Mouse (Mus musculus): ENCODE measurements around the gene Ntn4. TPM values are rescaled to one million over a fixed set of nuclear protein-coding genes. Genes with fewer than 3 reads are reported as not detected.

Gene Ntn4
- total RNA-seq, 1 experiment = 1.9 TPM

GRCm38 (mm10) chr10:93721625-93722337 is 81.3 kb downstream of the Ntn4 start:
- no peaks in the 10 kb centered on the region for H3K36me3 ChIP-seq (ENCODE audit: control insufficient read depth, insufficient read depth, low read length, poor library complexity, severe bottlenecking)
- DNase-seq (ENCODE audit: low read depth, low spot score) = no peak
- H3K9ac ChIP-seq (ENCODE audit: insufficient read depth, low read depth, low read length, poor library complexity, severe bottlenecking) = no peak overlapping the region
- no peak for TF ChIP-seq ZC3H11A (IDR thresholded peaks at IDR 0.05; ENCODE audit: borderline replicate concordance, low read depth, low read length)
- TF ChIP-seq MAFK (IDR thresholded peaks at IDR 0.05; ENCODE audit: insufficient read depth, low read depth, low read length) = no peak
- TF ChIP-seq HCFC1 (IDR thresholded peaks at IDR 0.05; ENCODE audit: borderline replicate concordance, insufficient read depth, low read length) = no peak
- TF ChIP-seq ZNF384 (IDR thresholded peaks at IDR 0.05; ENCODE audit: low read depth, low read length) = no peak
- TF ChIP-seq CHD2 (IDR thresholded peaks at IDR 0.05; ENCODE audit: low read depth, low read length) = no peak
- no peaks in the 10 kb centered on the region for H3K4me1 ChIP-seq (ENCODE audit: control insufficient read depth in 2 of 2, insufficient read depth in 2 of 2, low read length in 2 of 2, poor library complexity in 1 of 2)
- no peaks in the 10 kb centered on the region for H3K9me3 ChIP-seq (ENCODE audit: control insufficient read depth, insufficient read depth, low read depth, low read length)
- no peak overlapping the region for H3K27ac ChIP-seq (ENCODE audit: insufficient read depth, low read depth, low read length, poor library complexity, severe bottlenecking)
- H3K4me3 ChIP-seq (ENCODE audit: insufficient read depth in 1 of 2, low read depth in 1 of 2, low read length in 2 of 2, poor library complexity in 1 of 2, severe bottlenecking in 1 of 2) = no peak overlapping the region
- in situ Hi-C loops (cut with MboI; ENCODE audit: low sequenced_read_pairs in 2 of 2, unreplicated experiment in 2 of 2) = no loop called here

GRCm38 (mm10) chr10:93723942-93724542 is 83.6 kb downstream of the Ntn4 start:
- H3K36me3 ChIP-seq (ENCODE audit: control insufficient read depth, insufficient read depth, low read length, poor library complexity, severe bottlenecking) = no peaks in the 10 kb centered on the region
- DNase-seq (ENCODE audit: low read depth, low spot score) = peak; percentile 21
- no peaks in the 10 kb centered on the region for H3K4me1 ChIP-seq (ENCODE audit: control insufficient read depth in 2 of 2, insufficient read depth in 2 of 2, low read length in 2 of 2, poor library complexity in 1 of 2)
- in situ Hi-C loops (cut with MboI; ENCODE audit: low sequenced_read_pairs in 2 of 2, unreplicated experiment in 2 of 2) = no loop called here
- H3K9ac ChIP-seq (ENCODE audit: insufficient read depth, low read depth, low read length, poor library complexity, severe bottlenecking) = no peak overlapping the region
- H3K27ac ChIP-seq (ENCODE audit: insufficient read depth, low read depth, low read length, poor library complexity, severe bottlenecking) = no peak overlapping the region
- H3K9me3 ChIP-seq (ENCODE audit: control insufficient read depth, insufficient read depth, low read depth, low read length) = no peaks in the 10 kb centered on the region
- TF ChIP-seq ZNF384 (IDR thresholded peaks at IDR 0.05; ENCODE audit: low read depth, low read length) (peak; percentile 93), ZC3H11A (IDR thresholded peaks at IDR 0.05; ENCODE audit: borderline replicate concordance, low read depth, low read length) (no peak)
- peak overlapping the region; percentile 18 to 19; a peak in 1 of 4 replicates for H3K4me3 ChIP-seq (ENCODE audit: insufficient read depth in 1 of 2, low read depth in 1 of 2, low read length in 2 of 2, poor library complexity in 1 of 2, severe bottlenecking in 1 of 2)

- no peak overlapping the region for H3K9ac ChIP-seq (ENCODE audit: insufficient read depth, low read depth, low read length, poor library complexity, severe bottlenecking)
- no peaks in the 10 kb centered on the region for H3K4me1 ChIP-seq (ENCODE audit: control insufficient read depth in 2 of 2, insufficient read depth in 2 of 2, low read length in 2 of 2, poor library complexity in 1 of 2)
- H3K27ac ChIP-seq (ENCODE audit: insufficient read depth, low read depth, low read length, poor library complexity, severe bottlenecking) = no peak overlapping the region
- H3K9me3 ChIP-seq (ENCODE audit: control insufficient read depth, insufficient read depth, low read depth, low read length) = no peaks in the 10 kb centered on the region
- no peak overlapping the region for H3K4me3 ChIP-seq (ENCODE audit: insufficient read depth in 1 of 2, low read depth in 1 of 2, low read length in 2 of 2, poor library complexity in 1 of 2, severe bottlenecking in 1 of 2)
- in situ Hi-C loops (cut with MboI; ENCODE audit: low sequenced_read_pairs in 2 of 2, unreplicated experiment in 2 of 2) = no loop called here
- DNase-seq (ENCODE audit: low read depth, low spot score) = no peak
- TF ChIP-seq HCFC1 (IDR thresholded peaks at IDR 0.05; ENCODE audit: borderline replicate concordance, insufficient read depth, low read length) (no peak), ZC3H11A (IDR thresholded peaks at IDR 0.05; ENCODE audit: borderline replicate concordance, low read depth, low read length) (no peak), ZNF384 (IDR thresholded peaks at IDR 0.05; ENCODE audit: low read depth, low read length) (no peak), CHD2 (IDR thresholded peaks at IDR 0.05; ENCODE audit: low read depth, low read length) (no peak), MAFK (IDR thresholded peaks at IDR 0.05; ENCODE audit: insufficient read depth, low read depth, low read length) (no peak)
- H3K36me3 ChIP-seq (ENCODE audit: control insufficient read depth, insufficient read depth, low read length, poor library complexity, severe bottlenecking) = no peaks in the 10 kb centered on the region
Measured at GRCm38 (mm10) chr10:93728131-93728530, 87.7 kb downstream of the Ntn4 start.

- H3K9me3 ChIP-seq (ENCODE audit: control insufficient read depth, insufficient read depth, low read depth, low read length) = no peaks in the 10 kb centered on the region
- H3K36me3 ChIP-seq (ENCODE audit: control insufficient read depth, insufficient read depth, low read length, poor library complexity, severe bottlenecking) = no peaks in the 10 kb centered on the region
- H3K9ac ChIP-seq (ENCODE audit: insufficient read depth, low read depth, low read length, poor library complexity, severe bottlenecking) = no peak overlapping the region
- in situ Hi-C loops (cut with MboI; ENCODE audit: low sequenced_read_pairs in 2 of 2, unreplicated experiment in 2 of 2) = no loop called here
- TF ChIP-seq HCFC1 (IDR thresholded peaks at IDR 0.05; ENCODE audit: borderline replicate concordance, insufficient read depth, low read length) (no peak), ZNF384 (IDR thresholded peaks at IDR 0.05; ENCODE audit: low read depth, low read length) (no peak), MAFK (IDR thresholded peaks at IDR 0.05; ENCODE audit: insufficient read depth, low read depth, low read length) (no peak), CHD2 (IDR thresholded peaks at IDR 0.05; ENCODE audit: low read depth, low read length) (no peak), ZC3H11A (IDR thresholded peaks at IDR 0.05; ENCODE audit: borderline replicate concordance, low read depth, low read length) (no peak)
- no peak overlapping the region for H3K4me3 ChIP-seq (ENCODE audit: insufficient read depth in 1 of 2, low read depth in 1 of 2, low read length in 2 of 2, poor library complexity in 1 of 2, severe bottlenecking in 1 of 2)
- DNase-seq (ENCODE audit: low read depth, low spot score) = no peak
- H3K4me1 ChIP-seq (ENCODE audit: control insufficient read depth in 2 of 2, insufficient read depth in 2 of 2, low read length in 2 of 2, poor library complexity in 1 of 2) = no peaks in the 10 kb centered on the region
- H3K27ac ChIP-seq (ENCODE audit: insufficient read depth, low read depth, low read length, poor library complexity, severe bottlenecking) = no peak overlapping the region
Measured at GRCm38 (mm10) chr10:93730514-93730913, 90.0 kb downstream of the Ntn4 start.

Measured in ES-E14 (cell line).